Mouse (Mus musculus) midbrain, embryonic 14.5 days (tissue): ENCODE data around the gene Grik2. TPM values are rescaled to one million over a fixed set of nuclear protein-coding genes. Genes with fewer than 3 reads are reported as not detected.

Experiments
- ATAC-seq: fragments of 200-750 bp; cut with Nextera tagmentation; 2 replicates; pipeline ENCODE4 v1.8.0; 2017; ENCODE audit warnings: moderate number of reproducible peaks, moderate library complexity; ENCODE audit not compliant: low FRiP score, low TSS enrichment
- DNase-seq: peaks from one replicate; pipeline ENCODE4 v3.0.0-alpha.2; 2015
- H3K27ac ChIP-seq: fragments of 300-500 bp; sonication (generic); replicated peaks from 2 replicates; pipeline ENCODE4 v1.5.1; 2014; ENCODE audit warnings: mild to moderate bottlenecking, low read depth, low read length, moderate library complexity
- H3K27me3 ChIP-seq: fragments of 300-500 bp; sonication (generic); 2 replicates; pipeline ENCODE4 v1.6.1; 2014; ENCODE audit warnings: low read length, control low read depth, mixed read lengths; ENCODE audit not compliant: control insufficient read depth, insufficient read depth
- H3K36me3 ChIP-seq: fragments of 300-500 bp; sonication (generic); 2 replicates; pipeline ENCODE4 v1.6.1; 2014; ENCODE audit warnings: low read length, control low read depth; ENCODE audit not compliant: control insufficient read depth, insufficient read depth
- H3K4me1 ChIP-seq: fragments of 300-500 bp; sonication (generic); 2 replicates; pipeline ENCODE4 v1.6.1; 2014; ENCODE audit warnings: mild to moderate bottlenecking, antibody characterized with exemption, low read length, control low read depth; ENCODE audit not compliant: control insufficient read depth, insufficient read depth
- H3K4me2 ChIP-seq: fragments of 300-500 bp; sonication (generic); 2 replicates; pipeline ENCODE4 v1.6.1; 2014; ENCODE audit warnings: mild to moderate bottlenecking, low read length, moderate library complexity
- H3K4me3 ChIP-seq: fragments of 300-500 bp; sonication (generic); replicated peaks from 2 replicates; pipeline ENCODE4 v1.5.1; 2014; ENCODE audit warnings: low read depth, low read length
- H3K9ac ChIP-seq: fragments of 300-500 bp; sonication (generic); replicated peaks from 2 replicates; pipeline ENCODE4 v1.6.1; 2014; ENCODE audit warnings: mild to moderate bottlenecking, low read length, moderate library complexity
- H3K9me3 ChIP-seq: fragments of 300-500 bp; sonication (generic); 2 replicates; pipeline ENCODE4 v1.6.1; 2016; ENCODE audit warnings: low read length, control low read depth, mixed read lengths; ENCODE audit not compliant: control insufficient read depth
- polyA plus RNA-seq: library from polyadenylated mRNA; unstranded; fragments of >200 nt; fragmentation: Nextera tagmentation; extraction: Ambion mirVana; gene quantifications from 2 replicates; pipeline ENCODE4 v1.2.1, GENCODE M21; 2014

The Grik2 gene
- polyA plus RNA-seq, 1 experiment from 2014 or later, result 45.2 TPM

GRCm38 (mm10) chr10:49050339-49050738, 738.2 kb downstream of the Grik2 start:
- Histone ChIP-seq H3K9me3 (no peaks in the 10 kb centered on the region), H3K36me3 (no peaks in the 10 kb centered on the region)
- ATAC-seq, result no peak

GRCm38 (mm10) chr10:49049391-49049790, 739.2 kb downstream of the Grik2 start:
- Histone ChIP-seq H3K27me3 (no peaks in the 10 kb centered on the region), H3K36me3 (no peaks in the 10 kb centered on the region), H3K4me1 (no peaks in the 10 kb centered on the region), H3K9me3 (no peaks in the 10 kb centered on the region), H3K27ac (no peak overlapping the region), H3K4me3 (no peak overlapping the region), H3K9ac (no peak overlapping the region), H3K4me2 (no peak overlapping the region)
- ATAC-seq (no peak), DNase-seq (no peak)

More at GRCm38 (mm10) chr10:49050339-49050738, 738.2 kb downstream of the Grik2 start:
- no peak overlapping the region for H3K4me3 ChIP-seq
- no peak overlapping the region for H3K27ac ChIP-seq
- H3K27me3 ChIP-seq, result no peaks in the 10 kb centered on the region
- H3K4me1 ChIP-seq, result no peaks in the 10 kb centered on the region
- DNase-seq, result no peak
- no peak overlapping the region for H3K4me2 ChIP-seq
- no peak overlapping the region for H3K9ac ChIP-seq
